Mouse (Mus musculus): ENCODE data around the gene Cd38.

DNA sequence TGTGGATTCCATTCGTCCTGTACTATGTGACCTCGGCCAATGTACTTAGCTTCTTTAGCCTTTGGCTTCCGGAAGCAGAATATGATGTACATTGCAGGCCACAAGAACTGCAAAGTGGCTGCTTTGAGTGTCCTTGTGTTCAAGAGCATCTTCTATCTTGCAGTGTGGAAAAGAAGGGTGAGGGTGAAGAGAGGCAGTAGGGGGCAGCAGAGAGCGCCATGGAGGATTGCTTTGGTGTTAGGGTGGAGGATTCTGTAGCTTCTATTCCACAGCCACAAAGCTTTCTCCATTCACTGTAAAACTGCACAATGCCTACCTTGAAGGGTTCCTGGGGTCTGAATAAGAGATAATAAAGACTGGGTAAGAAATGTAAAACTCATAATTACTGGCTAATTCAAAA is 55.6 kb downstream of the Cd38 start:
- TF ChIP-seq CTCF (IDR thresholded peaks at IDR 0.05; ENCODE audit: insufficient read depth, low read length) (peak; percentile 84), POLR2A (IDR thresholded peaks at IDR 0.05; ENCODE audit: borderline replicate concordance, extremely low read depth, low read depth, low read length) (no peak)

Data from lung, adult 2 months (tissue).